Mouse (Mus musculus): Measurements from ENCODE around the gene Gpx6. TPM values are rescaled to one million over a fixed set of nuclear protein-coding genes. Genes with fewer than 3 reads are reported as not detected.

The Gpx6 gene
- polyA plus RNA-seq, 1 experiment from 2014 or later: 0.18 TPM

GRCm38 (mm10) chr13:21268262-21268661 is 43.7 kb upstream of the Gpx6 start:
- DNase-seq (no peak), ATAC-seq (no peak)
- Histone ChIP-seq H3K27ac (ENCODE audit: low read depth) (no peak overlapping the region), H3K4me2 (ENCODE audit: low read depth, low read length) (no peak overlapping the region), H3K4me1 (ENCODE audit: insufficient read depth) (no peaks in the 10 kb centered on the region; the same call in 1 of the 2 replicates), H3K4me3 (ENCODE audit: low read depth, low read length) (no peak overlapping the region), H3K9ac (replicated peaks) (no peak overlapping the region), H3K9me3 (ENCODE audit: low read length) (no peaks in the 10 kb centered on the region), H3K36me3 (replicated peaks; ENCODE audit: insufficient read depth, low read length) (no peaks in the 10 kb centered on the region), H3K27me3 (ENCODE audit: insufficient read depth, low read length) (no peaks in the 10 kb centered on the region)
- WGBS (ENCODE audit: insufficient replicate concordance): 9% methylated on average over 1 of the region's 1 CpGs
- TF ChIP-seq CTCF (IDR thresholded peaks at IDR 0.05; ENCODE audit: low read depth) (no peak), EP300 (IDR thresholded peaks at IDR 0.05; ENCODE audit: low read depth) (no peak)

DNA sequence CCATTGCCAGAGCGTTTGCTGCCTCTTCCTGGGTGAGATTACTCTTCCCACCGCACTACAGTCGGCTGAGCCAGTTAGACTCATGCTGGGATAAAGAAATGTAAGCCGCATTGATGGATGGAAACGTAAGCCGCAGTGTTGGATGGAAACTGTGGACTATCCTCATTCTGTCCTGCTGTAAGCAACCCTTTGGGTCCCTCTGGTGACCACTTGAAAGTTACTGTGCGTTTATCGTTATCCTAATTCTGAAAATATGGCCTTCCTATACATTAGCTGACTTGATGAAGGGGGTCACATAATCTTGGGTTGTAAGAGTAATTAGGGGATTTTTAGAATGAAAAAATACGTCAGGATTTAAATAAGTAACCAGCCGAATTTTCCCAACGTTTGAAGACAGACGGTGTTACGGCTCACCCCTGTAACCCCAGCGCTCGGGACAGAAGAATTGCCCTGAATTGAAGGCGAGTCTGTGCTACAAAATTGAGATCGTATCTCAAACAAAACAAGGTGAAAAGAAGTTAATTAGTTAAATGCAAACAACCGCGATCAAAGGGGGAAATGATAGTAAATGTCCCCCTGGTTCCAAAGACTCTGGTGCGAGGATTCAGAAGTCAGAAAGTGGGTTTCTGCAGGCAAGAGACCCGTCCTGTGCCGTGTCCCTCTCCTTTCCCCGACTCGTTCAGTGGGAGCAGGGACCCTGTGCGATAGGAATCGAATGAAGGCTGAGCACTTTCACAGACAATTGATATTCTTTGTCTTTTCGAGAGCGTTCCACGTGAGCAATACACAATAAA is 36.7 kb upstream of the Gpx6 start:
- under 1% methylated on average over 29 of the region's 29 CpGs for whole genome bisulfite sequencing (ENCODE audit: insufficient replicate concordance)
- DNase-seq: peak; percentile 15
- H3K4me2 ChIP-seq (ENCODE audit: low read depth, low read length): peak overlapping the region; percentile 80

GRCm38 (mm10) chr13:21275815-21276550 is 35.9 kb upstream of the Gpx6 start:
- WGBS (ENCODE audit: insufficient replicate concordance): under 1% methylated on average over 25 of the region's 25 CpGs
- peaks cover 13% of the 10 kb centered on the region for H3K4me1 ChIP-seq (ENCODE audit: insufficient read depth)
- peak overlapping the region; percentile 42; the same call in 1 of the 2 replicates for H3K9ac ChIP-seq (replicated peaks)
- TF ChIP-seq EP300 (IDR thresholded peaks at IDR 0.05; ENCODE audit: low read depth): no peak
- no peak for TF ChIP-seq CTCF (IDR thresholded peaks at IDR 0.05; ENCODE audit: low read depth)
- H3K9me3 ChIP-seq (ENCODE audit: low read length): no peaks in the 10 kb centered on the region
- peak; percentile 59 for DNase-seq
- H3K27me3 ChIP-seq (ENCODE audit: insufficient read depth, low read length): no peaks in the 10 kb centered on the region
- H3K36me3 ChIP-seq (replicated peaks; ENCODE audit: insufficient read depth, low read length): no peaks in the 10 kb centered on the region
- H3K27ac ChIP-seq (ENCODE audit: low read depth): no peak overlapping the region
- peak overlapping the region; percentile 59 for H3K4me3 ChIP-seq (ENCODE audit: low read depth, low read length)
- H3K4me2 ChIP-seq (ENCODE audit: low read depth, low read length): peak overlapping the region; percentile 80
- ATAC-seq: peak; percentile 54

More for the DNA sequence above, 36.7 kb upstream of the Gpx6 start:
- Histone ChIP-seq H3K4me1 (ENCODE audit: insufficient read depth) (peaks cover 13% of the 10 kb centered on the region), H3K36me3 (replicated peaks; ENCODE audit: insufficient read depth, low read length) (no peaks in the 10 kb centered on the region), H3K4me3 (ENCODE audit: low read depth, low read length) (peak overlapping the region; percentile 59), H3K9me3 (ENCODE audit: low read length) (no peaks in the 10 kb centered on the region), H3K27me3 (ENCODE audit: insufficient read depth, low read length) (no peaks in the 10 kb centered on the region), H3K27ac (ENCODE audit: low read depth) (no peak overlapping the region), H3K9ac (replicated peaks) (peak overlapping the region; percentile 42; the same call in 1 of the 2 replicates)
- TF ChIP-seq CTCF (IDR thresholded peaks at IDR 0.05; ENCODE audit: low read depth) (peak; percentile 60), EP300 (IDR thresholded peaks at IDR 0.05; ENCODE audit: low read depth) (no peak)
- peak; percentile 45 for ATAC-seq

- Histone ChIP-seq H3K9me3 (ENCODE audit: low read length) (no peaks in the 10 kb centered on the region), H3K36me3 (replicated peaks; ENCODE audit: insufficient read depth, low read length) (no peaks in the 10 kb centered on the region), H3K27ac (ENCODE audit: low read depth) (no peak overlapping the region), H3K27me3 (ENCODE audit: insufficient read depth, low read length) (no peaks in the 10 kb centered on the region), H3K4me2 (ENCODE audit: low read depth, low read length) (peak overlapping the region; percentile 80), H3K9ac (replicated peaks) (peak overlapping the region; percentile 42; the same call in 1 of the 2 replicates), H3K4me3 (ENCODE audit: low read depth, low read length) (peak overlapping the region; percentile 59), H3K4me1 (ENCODE audit: insufficient read depth) (peaks cover 13% of the 10 kb centered on the region)
- WGBS (ENCODE audit: insufficient replicate concordance): under 1% methylated on average over 9 of the region's 9 CpGs
- ATAC-seq (no peak), DNase-seq (no peak)
- TF ChIP-seq CTCF (IDR thresholded peaks at IDR 0.05; ENCODE audit: low read depth) (no peak), EP300 (IDR thresholded peaks at IDR 0.05; ENCODE audit: low read depth) (no peak)
These were observed 35.4 kb upstream of the Gpx6 start for GRCm38 (mm10) chr13:21276551-21276950.

DNA sequence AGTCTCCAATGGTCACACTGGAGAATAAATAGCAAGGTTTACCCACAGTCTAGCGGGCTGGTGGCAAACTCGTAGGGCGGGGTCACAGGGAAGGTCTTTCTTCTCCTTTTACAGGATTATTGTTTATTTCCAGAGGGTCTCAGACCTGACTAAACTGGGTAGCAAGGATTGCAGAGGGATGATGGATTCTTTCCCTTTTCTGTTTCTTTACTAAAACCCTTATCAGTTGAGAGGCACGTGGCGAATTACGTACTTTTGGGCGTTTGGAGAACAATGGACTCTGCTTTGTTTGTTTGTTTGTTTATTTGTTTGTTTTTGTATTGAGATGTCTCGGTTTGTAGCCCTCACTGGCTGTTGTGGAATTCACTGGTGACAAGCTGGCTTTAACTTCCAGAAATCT is 32.8 kb upstream of the Gpx6 start:
- peaks cover 13% of the 10 kb centered on the region for H3K4me1 ChIP-seq (ENCODE audit: insufficient read depth)
- DNase-seq (no peak), ATAC-seq (no peak)
- H3K4me3 ChIP-seq (ENCODE audit: low read depth, low read length): peak overlapping the region; percentile 52
- H3K4me2 ChIP-seq (ENCODE audit: low read depth, low read length): peak overlapping the region; percentile 75
- no peak overlapping the region for H3K9ac ChIP-seq (replicated peaks)
- no peak overlapping the region for H3K27ac ChIP-seq (ENCODE audit: low read depth)
- 4% methylated on average over 8 of the region's 8 CpGs for WGBS (ENCODE audit: insufficient replicate concordance)
- TF ChIP-seq CTCF (IDR thresholded peaks at IDR 0.05; ENCODE audit: low read depth) (no peak), EP300 (IDR thresholded peaks at IDR 0.05; ENCODE audit: low read depth) (no peak)
- H3K36me3 ChIP-seq (replicated peaks; ENCODE audit: insufficient read depth, low read length): no peaks in the 10 kb centered on the region
- H3K27me3 ChIP-seq (ENCODE audit: insufficient read depth, low read length): no peaks in the 10 kb centered on the region
- H3K9me3 ChIP-seq (ENCODE audit: low read length): no peaks in the 10 kb centered on the region

DNA sequence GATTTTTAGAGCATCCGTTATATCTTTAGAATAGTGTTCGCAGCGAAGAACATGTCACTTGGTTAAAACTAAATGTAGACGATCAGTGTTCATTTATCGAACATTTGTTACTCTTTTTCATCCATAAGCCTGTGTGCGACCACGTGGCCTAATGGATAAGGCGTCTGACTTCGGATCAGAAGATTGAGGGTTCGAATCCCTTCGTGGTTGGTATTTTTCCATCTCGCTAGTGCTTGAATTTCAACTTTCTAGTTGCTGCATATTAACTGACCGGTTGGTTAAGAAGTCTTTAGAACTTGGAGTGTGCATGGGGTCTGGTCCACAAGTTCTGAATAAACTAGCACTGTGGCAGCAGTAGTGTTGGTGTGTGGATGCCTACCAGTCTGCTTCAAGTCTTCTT is 32.4 kb upstream of the Gpx6 start:
- H3K9me3 ChIP-seq (ENCODE audit: low read length): no peaks in the 10 kb centered on the region
- DNase-seq (peak; percentile 77), ATAC-seq (peak; percentile 68)
- no peak for TF ChIP-seq CTCF (IDR thresholded peaks at IDR 0.05; ENCODE audit: low read depth)
- no peak for TF ChIP-seq EP300 (IDR thresholded peaks at IDR 0.05; ENCODE audit: low read depth)
- under 1% methylated on average over 13 of the region's 13 CpGs for WGBS (ENCODE audit: insufficient replicate concordance)
- H3K4me2 ChIP-seq (ENCODE audit: low read depth, low read length): peak overlapping the region; percentile 75
- H3K4me3 ChIP-seq (ENCODE audit: low read depth, low read length): peak overlapping the region; percentile 52
- peaks cover 13% of the 10 kb centered on the region for H3K4me1 ChIP-seq (ENCODE audit: insufficient read depth)
- H3K27me3 ChIP-seq (ENCODE audit: insufficient read depth, low read length): no peaks in the 10 kb centered on the region
- H3K36me3 ChIP-seq (replicated peaks; ENCODE audit: insufficient read depth, low read length): no peaks in the 10 kb centered on the region
- H3K9ac ChIP-seq (replicated peaks): no peak overlapping the region
- no peak overlapping the region for H3K27ac ChIP-seq (ENCODE audit: low read depth)

Data from liver, postnatal 0 days (tissue).